Mouse (Mus musculus) left cerebral cortex, postnatal 25 days (tissue): Measurements from ENCODE around the gene Zfp57. TPM values are rescaled to one million over a fixed set of nuclear protein-coding genes. Genes with fewer than 3 reads are reported as not detected.

ENCODE experiments used
- total RNA-seq, 2 experiments: library from RNA; stranded (reverse); gene quantifications; 2 replicates each; pipeline ENCODE4 v1.2.3; 2021

Gene Zfp57
- total RNA-seq, 2 experiments from 2014 or later: 14.5 to 17.6 TPM

Other genes starting within 250 kb of the Zfp57 start
- not detected for gene H2-M10.5, start 228.3 kb upstream of the Zfp57 start, total RNA-seq
- not detected for gene H2-M10.6, start 189.0 kb upstream of the Zfp57 start, total RNA-seq
- 10 to 100 TPM; 21.0 to 23.1 TPM for gene Trim26, start 164.0 kb upstream of the Zfp57 start, total RNA-seq
- gene Trim15, start 134.0 kb upstream of the Zfp57 start, total RNA-seq: not detected
- gene Trim10, start 131.6 kb upstream of the Zfp57 start, total RNA-seq: not detected
- gene Trim40, start 111.0 kb upstream of the Zfp57 start, total RNA-seq: not detected
- gene Trim31, start 103.0 kb upstream of the Zfp57 start, total RNA-seq: not detected
- gene Rnf39, start 58.2 kb upstream of the Zfp57 start, total RNA-seq: 1 to 10 TPM; 5.4 to 7.4 TPM
- gene Ppp1r11, start 49.4 kb upstream of the Zfp57 start, total RNA-seq: 100 to 1,000 TPM; 119 to 132 TPM
- 10 to 100 TPM; 29.8 to 34.5 TPM for gene Znrd1, start 42.6 kb upstream of the Zfp57 start, total RNA-seq
- 1 to 10 TPM; 5.0 to 5.2 TPM for gene Znrd1as, start 42.6 kb upstream of the Zfp57 start, total RNA-seq
- gene 2410137M14Rik, start 19.9 kb upstream of the Zfp57 start, total RNA-seq: under 1 TPM in 1 of 2 experiments, not detected in 1; 0.66 TPM
- 1 to 10 TPM; 1.6 to 1.7 TPM for gene H2-M5, start 11.6 kb upstream of the Zfp57 start, total RNA-seq
- gene Mog, start 22.2 kb downstream of the Zfp57 start, total RNA-seq: 10 to 100 TPM; 51.6 to 68.2 TPM
- 100 to 1,000 TPM; 670 to 698 TPM for gene Gabbr1, start 44.8 kb downstream of the Zfp57 start, total RNA-seq
- gene Olfr90, start 87.3 kb downstream of the Zfp57 start, total RNA-seq: not detected
- gene Olfr91, start 97.1 kb downstream of the Zfp57 start, total RNA-seq: not detected
- gene Olfr92, start 118.9 kb downstream of the Zfp57 start, total RNA-seq: not detected
- not detected for gene Olfr93, start 160.3 kb downstream of the Zfp57 start, total RNA-seq
- not detected for gene Ubd, start 192.7 kb downstream of the Zfp57 start, total RNA-seq
- gene Olfr94, start 199.8 kb downstream of the Zfp57 start, total RNA-seq: not detected
- gene Olfr95, start 212.0 kb downstream of the Zfp57 start, total RNA-seq: not detected
- gene Olfr96, start 219.0 kb downstream of the Zfp57 start, total RNA-seq: not detected
- gene Olfr97, start 236.2 kb downstream of the Zfp57 start, total RNA-seq: not detected